Mouse (Mus musculus) kidney, postnatal 10 days (tissue): ENCODE measurements around the gene Krtap31-2.

Experiments used
- DNase-seq: peaks from one replicate; pipeline ENCODE4 v3.0.0; 2021; ENCODE audit warnings: mixed read lengths

Krtap31-2 gene

GRCm38 (mm10) chr11:99935991-99936390 is at the start of gene Krtap31-2:
Gene Krtap31-2 (plus strand): TSS chr11:99936291.
- no peak for DNase-seq

GRCm38 (mm10) chr11:99907620-99908019 is 28.5 kb upstream of the Krtap31-2 start, which contains the start of gene Krtap31-1:
Gene Krtap31-1 (plus strand): TSS chr11:99907920.
- DNase-seq = no peak

DNA sequence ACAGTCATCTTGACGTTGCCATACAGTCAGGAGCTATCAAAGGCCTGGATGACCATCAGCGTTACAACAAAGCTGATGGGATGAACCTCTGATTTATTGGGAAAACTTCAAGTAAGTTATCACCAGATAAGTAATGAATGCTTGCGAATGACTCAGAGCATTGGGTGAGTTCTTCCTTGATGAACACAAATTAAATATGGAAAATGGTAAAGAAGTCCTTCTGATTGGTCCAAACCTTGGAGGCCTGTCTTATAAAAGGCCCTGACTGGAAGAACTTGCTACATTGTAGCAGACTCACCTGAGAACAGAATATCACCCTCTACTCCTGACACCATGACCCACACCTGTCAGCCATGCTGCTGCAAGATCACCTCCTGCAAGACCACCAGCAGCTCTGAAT is 21.6 kb upstream of the Krtap31-2 start, which contains the start of gene Gm11565:
Gene Gm11565, plus strand, starts transcription at position 301 of the 400 bp plus-strand sequence.
- no peak for DNase-seq

DNA sequence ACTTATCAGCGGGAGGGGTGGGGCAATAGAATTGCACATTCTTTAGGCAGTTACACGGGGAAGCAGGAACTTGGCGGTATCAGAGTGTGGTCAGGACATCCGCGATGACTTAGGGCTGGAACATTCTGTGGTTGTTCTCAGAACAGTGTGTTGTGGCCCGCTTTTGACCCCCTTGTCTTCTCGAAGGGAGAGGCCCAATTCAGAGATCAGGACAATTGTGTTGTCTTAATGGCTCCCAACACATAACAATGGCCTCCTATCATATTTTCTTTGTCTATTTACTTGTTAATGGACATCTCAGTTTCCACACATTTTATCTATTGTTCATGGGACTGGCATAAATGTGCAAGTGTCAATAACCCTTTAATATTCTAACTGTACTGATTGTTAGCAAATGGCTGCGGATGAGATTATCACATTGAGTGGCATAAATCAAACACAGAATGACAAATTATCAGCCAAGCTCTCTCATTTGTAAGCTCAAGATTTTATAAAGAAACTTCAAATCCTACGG is 1.7 kb downstream of the Krtap31-2 start:
- no peak for DNase-seq

GRCm38 (mm10) chr11:99948175-99948574 is 12.1 kb downstream of the Krtap31-2 start, which contains the start of gene Krtap9-5:
Gene Krtap9-5 (plus strand): TSS chr11:99948475.
- no peak for DNase-seq

DNA sequence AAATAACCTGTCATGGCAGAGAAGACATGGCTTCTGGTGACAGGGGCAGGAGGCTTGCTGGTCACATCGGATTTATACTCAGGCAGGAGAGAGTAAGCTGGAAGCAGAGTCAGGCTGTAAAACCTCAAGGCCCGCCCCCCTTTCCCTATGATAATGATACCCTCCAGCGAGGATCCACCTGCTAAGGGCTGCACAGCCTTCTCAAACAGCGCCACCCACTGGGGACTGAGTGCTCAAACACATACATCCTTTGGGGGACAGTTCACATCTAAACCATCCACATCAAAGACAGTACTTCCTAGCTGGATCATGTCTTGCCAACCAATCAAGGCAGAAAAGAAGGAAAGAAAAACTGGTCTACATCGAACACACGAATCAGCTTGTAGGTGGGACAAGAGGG is 28.1 kb downstream of the Krtap31-2 start:
- no peak for DNase-seq

GRCm38 (mm10) chr11:99965961-99966360 is 29.9 kb downstream of the Krtap31-2 start:
- no peak for DNase-seq

DNA sequence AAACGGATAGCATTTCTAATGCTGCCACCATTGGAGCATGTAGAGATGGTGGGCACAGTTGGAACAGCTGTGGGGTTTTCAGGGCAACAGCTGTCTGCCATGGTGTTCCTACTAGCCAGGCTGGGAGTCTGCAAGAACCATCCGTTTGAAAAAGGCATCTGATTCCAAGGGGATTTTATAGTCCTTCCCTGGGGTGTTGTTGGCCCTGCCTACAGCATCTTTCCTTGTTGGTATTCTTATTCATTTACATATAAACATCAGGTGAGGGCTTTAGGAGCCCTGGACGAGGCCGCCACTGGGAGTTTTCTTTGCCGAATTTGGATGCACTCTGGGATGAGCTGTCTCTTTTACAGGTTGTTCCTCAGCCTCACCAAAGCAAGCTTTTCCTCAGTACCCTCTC is 42.9 kb downstream of the Krtap31-2 start, which contains the start of gene Krtap29-1:
Gene Krtap29-1, minus strand, starts transcription at position 101 of the 400 bp plus-strand sequence.
- no peak for DNase-seq

DNA sequence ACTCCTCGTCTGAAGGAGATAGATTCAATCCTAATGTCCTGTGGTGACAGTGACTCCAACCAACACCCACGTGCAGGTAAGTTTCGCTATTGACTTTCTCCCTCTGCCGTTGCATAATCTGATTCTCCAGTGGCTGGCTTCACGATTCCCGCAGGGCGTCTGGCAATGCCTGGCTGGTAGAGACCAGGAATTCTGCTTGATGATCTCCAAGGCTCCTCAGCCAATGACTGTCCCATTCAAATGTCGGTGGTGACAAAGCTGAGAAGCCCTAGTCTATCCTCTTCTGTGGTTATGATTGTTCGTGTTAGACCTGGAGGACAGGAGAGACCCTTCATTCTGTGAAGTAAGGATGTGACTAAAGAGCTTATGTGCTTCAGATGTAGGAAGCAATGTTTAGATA is 46.6 kb downstream of the Krtap31-2 start:
- DNase-seq = no peak

DNA sequence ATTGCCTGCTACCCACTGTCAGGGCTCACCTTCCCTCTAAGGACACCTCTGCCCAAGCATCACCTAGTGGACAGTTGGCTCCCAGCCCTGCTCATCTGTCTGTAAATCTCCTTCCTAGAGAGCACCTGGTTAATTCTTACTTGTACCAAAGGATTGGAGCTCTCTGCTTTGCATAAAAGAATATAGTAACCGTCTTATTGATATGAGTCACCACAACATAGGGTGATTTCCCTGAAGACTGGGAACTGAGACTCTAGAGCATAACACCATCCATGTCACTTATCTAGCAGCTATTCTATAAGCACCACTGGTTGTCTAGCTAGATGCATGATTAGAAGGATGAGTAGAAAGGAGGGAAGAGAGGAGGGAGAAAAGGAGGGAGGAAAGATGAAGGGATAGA is 47.4 kb downstream of the Krtap31-2 start:
- DNase-seq = no peak

- DNase-seq = peak; percentile 12
Observed at GRCm38 (mm10) chr11:99985291-99986092, 49.4 kb downstream of the Krtap31-2 start.

GRCm38 (mm10) chr11:99986180-99986647 is 50.1 kb downstream of the Krtap31-2 start, which contains the start of gene Krtap16-1:
Gene Krtap16-1 (minus strand): TSS chr11:99986597.
- DNase-seq = no peak
